In the genomic region with DNA sequence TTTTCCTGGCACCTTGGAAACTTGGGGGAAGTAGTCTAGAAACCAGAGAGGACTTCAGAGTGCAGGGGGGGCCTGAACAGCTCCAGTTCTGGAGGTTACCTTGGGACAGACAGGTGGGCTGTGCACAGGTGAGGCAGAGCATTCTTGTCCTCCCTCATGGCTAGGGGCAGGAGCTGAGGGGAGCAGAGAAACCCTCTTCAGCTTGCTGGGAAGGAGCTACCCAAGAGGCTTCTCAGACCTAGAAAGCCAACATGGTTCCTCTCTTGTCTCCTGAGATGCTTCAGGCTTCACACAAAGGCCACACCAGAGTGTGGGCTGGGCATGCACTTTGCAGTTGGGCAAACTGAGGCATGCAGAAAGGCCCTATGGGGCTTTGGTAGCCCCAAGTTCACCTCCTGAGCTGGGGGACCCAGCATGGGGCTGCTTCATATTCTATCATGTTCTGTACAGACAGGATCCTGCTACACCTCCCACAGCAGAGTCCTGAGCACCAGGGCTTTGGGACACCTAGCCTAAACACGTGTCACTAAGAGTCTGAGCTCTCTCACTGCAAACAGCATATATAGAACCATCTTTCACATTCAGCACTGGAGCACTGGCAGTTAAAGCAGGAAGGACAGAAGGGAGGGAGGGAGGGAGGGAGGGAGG, we compare ENCODE assay signal across 22 mouse cellular contexts.
DNase-seq lines count a peak whose midpoint lies in the region; ATAC-seq lines count a peak whose summit lies in the region.
"Had no signal": no experiment of that assay in that cellular context is flagged by ENCODE, and none has a peak within 500 bp of the region (broad histone marks: within the 10 kb centered on the region; RNA-seq: fewer than 3 reads in every experiment).

No protein-coding gene starts in this region.

- 78% methylated on average over 1 of the region's 1 CpGs for WGBS in heart, embryonic 12.5 days

- no peaks in the 10 kb centered on the region for H3K36me3 ChIP-seq in heart, embryonic 12.5 days
- H3K36me3 ChIP-seq: embryonic facial prominence, embryonic 15.5 days; forebrain, embryonic 10.5 days had no signal

- peak; percentile 78 for DNase-seq in heart, adult 11 months
- DNase-seq in heart, adult 8-10 months (ENCODE audit: low spot score): no peak
- DNase-seq in heart, adult 18-20 months: no peak
- peak; percentile 2 for DNase-seq in right cerebral cortex, postnatal 25 days
- no peak for DNase-seq in right cerebral cortex, adult 2 months (ENCODE audit: low spot score in 2 of 2)
- DNase-seq: adrenal gland, adult 2 months; adrenal gland, postnatal 10 days; adrenal gland, postnatal 25 days; cerebellum, adult 11 months; cerebellum, adult 18-20 months; cerebellum, adult 8-10 months; cerebellum, adult 9-11 months; cerebellum, postnatal 14 days; cerebellum, postnatal 36 days; embryo, embryonic 11 days had no signal

- H3K27me3 ChIP-seq in heart, embryonic 12.5 days (replicated peaks): no peaks in the 10 kb centered on the region
- H3K27me3 ChIP-seq: embryonic facial prominence, embryonic 13.5 days; embryonic facial prominence, embryonic 15.5 days; forebrain, embryonic 13.5 days had no signal

- H3K4me3 ChIP-seq in heart, embryonic 12.5 days: no peak overlapping the region
- H3K4me3 ChIP-seq: embryonic facial prominence, embryonic 13.5 days; embryonic facial prominence, embryonic 15.5 days; erythroblast, embryonic 14.5 days; forebrain, embryonic 10.5 days; forebrain, embryonic 13.5 days had no signal

- no peaks in the 10 kb centered on the region for H3K4me1 ChIP-seq in heart, embryonic 12.5 days (replicated peaks)
- H3K4me1 ChIP-seq: embryonic facial prominence, embryonic 13.5 days; embryonic facial prominence, embryonic 15.5 days; forebrain, embryonic 10.5 days; forebrain, embryonic 13.5 days had no signal

- H3K9me3 ChIP-seq in heart, embryonic 12.5 days (replicated peaks): 0 out of 2 replicates have a peak, but pooled peaks cover 3% of the 10 kb centered on the region
- H3K9me3 ChIP-seq: embryonic facial prominence, embryonic 13.5 days; embryonic facial prominence, embryonic 15.5 days; forebrain, embryonic 10.5 days; forebrain, embryonic 13.5 days had no signal

- H3K4me2 ChIP-seq in heart, embryonic 12.5 days: no peak overlapping the region
- H3K4me2 ChIP-seq: embryonic facial prominence, embryonic 13.5 days; embryonic facial prominence, embryonic 15.5 days; forebrain, embryonic 13.5 days had no signal

- no peak overlapping the region for H3K27ac ChIP-seq in heart, embryonic 12.5 days (ENCODE audit: poor library complexity, severe bottlenecking)
- H3K27ac ChIP-seq: embryonic facial prominence, embryonic 13.5 days; embryonic facial prominence, embryonic 15.5 days; forebrain, embryonic 10.5 days; forebrain, embryonic 13.5 days had no signal

- 0 out of 2 replicates have a peak, but pooled peaks have one; percentile 15 for ATAC-seq in heart, embryonic 12.5 days (ENCODE audit: insufficient number of reproducible peaks, low FRiP score)
- ATAC-seq: forebrain, embryonic 13.5 days; forebrain, embryonic 16.5 days had no signal

- H3K9ac ChIP-seq in heart, embryonic 12.5 days: no peak overlapping the region
- H3K9ac ChIP-seq: embryonic facial prominence, embryonic 13.5 days; embryonic facial prominence, embryonic 15.5 days; forebrain, embryonic 13.5 days had no signal

Comparison
In these comparisons a context has a peak if more than half of its experiments do, and no peak if none do; other contexts are left out.
1. DNase-seq: peak in heart, adult 11 months (single experiment) and right cerebral cortex, postnatal 25 days (single experiment); none in heart, adult 8-10 months (single experiment), heart, adult 18-20 months (0 of 2) and right cerebral cortex, adult 2 months (0 of 2).